ENCODE assay signal across 10 mouse cellular contexts in genomic region chr17:25433617-25434606, GRCm38 (mm10). TPM values are rescaled to one million over a fixed set of nuclear protein-coding genes. Genes with fewer than 3 reads are reported as not detected.
A peak's percentile ranks its signal among the peaks of the same experiment; 100 is the strongest.
DNase-seq lines count a peak whose midpoint lies in the region; ATAC-seq and TF ChIP-seq lines count a peak whose summit lies in the region.
"Had no signal": no experiment of that assay in that cellular context is flagged by ENCODE, and none has a peak within 500 bp of the region (broad histone marks: within the 10 kb centered on the region; RNA-seq: fewer than 3 reads in every experiment).

TSS of gene Cacna1h (minus strand) at chr17:25433783.

- H3K36me3 ChIP-seq in intestine, embryonic 15.5 days, result no peaks in the 10 kb centered on the region
- H3K36me3 ChIP-seq in limb, embryonic 14.5 days (ENCODE audit: control insufficient read depth, insufficient read depth, low read length), result no peaks in the 10 kb centered on the region
- no peaks in the 10 kb centered on the region for H3K36me3 ChIP-seq in neural tube, embryonic 12.5 days

- H3K9ac ChIP-seq in intestine, embryonic 15.5 days, result peak within 1 kb of the TSS; percentile 66
- peak within 1 kb of the TSS; percentile 76 for H3K9ac ChIP-seq in limb, embryonic 14.5 days (ENCODE audit: low read depth, low read length, severe bottlenecking)
- H3K9ac ChIP-seq in neural tube, embryonic 12.5 days, result peak within 1 kb of the TSS; percentile 90

- under 1% methylated on average over 101 of the region's 103 CpGs for WGBS in intestine, embryonic 15.5 days
- WGBS in limb, embryonic 14.5 days, result under 1% methylated on average over 44 of the region's 103 CpGs
- under 1% methylated on average over 98 of the region's 103 CpGs for WGBS in neural tube, embryonic 12.5 days

- H3K4me2 ChIP-seq in intestine, embryonic 15.5 days (replicated peaks), result peak within 1 kb of the TSS; percentile 94
- peak within 1 kb of the TSS; percentile 94 for H3K4me2 ChIP-seq in limb, embryonic 14.5 days (replicated peaks; ENCODE audit: low read depth, low read length, severe bottlenecking)
- peak within 1 kb of the TSS; percentile 91 for H3K4me2 ChIP-seq in neural tube, embryonic 12.5 days (replicated peaks)

- H3K27me3 ChIP-seq in intestine, embryonic 15.5 days (replicated peaks), result peaks cover 6% of the 10 kb centered on the region; the same call in 1 of the 2 replicates
- no peaks in the 10 kb centered on the region for H3K27me3 ChIP-seq in limb, embryonic 14.5 days (ENCODE audit: control insufficient read depth, insufficient read depth, low read length)
- H3K27me3 ChIP-seq in neural tube, embryonic 12.5 days (replicated peaks), result peaks cover 45% of the 10 kb centered on the region

- peak; percentile 90 for ATAC-seq in intestine, embryonic 15.5 days
- peak; percentile 89 for ATAC-seq in limb, embryonic 14.5 days (ENCODE audit: low FRiP score, low read depth)
- ATAC-seq in neural tube, embryonic 12.5 days (ENCODE audit: low FRiP score, low read depth), result peak; percentile 79

- 0 out of 2 replicates have a peak, but pooled peaks have one; percentile 22 for TF ChIP-seq POLR2A in limb, embryonic 14.5 days (IDR thresholded peaks at IDR 0.05; ENCODE audit: borderline replicate concordance, extremely low read depth, insufficient read depth, insufficient read length)

- peak within 1 kb of the TSS; percentile 67 for H3K4me3 ChIP-seq in intestine, embryonic 15.5 days (replicated peaks)
- H3K4me3 ChIP-seq in limb, embryonic 14.5 days (replicated peaks; ENCODE audit: low read length), result peak within 1 kb of the TSS; percentile 82
- peak within 1 kb of the TSS; percentile 86 for H3K4me3 ChIP-seq in neural tube, embryonic 12.5 days

- H3K4me1 ChIP-seq in intestine, embryonic 15.5 days (replicated peaks), result peaks cover 55% of the 10 kb centered on the region
- peaks cover 38% of the 10 kb centered on the region for H3K4me1 ChIP-seq in limb, embryonic 14.5 days (ENCODE audit: control insufficient read depth, insufficient read depth, low read length)
- H3K4me1 ChIP-seq in neural tube, embryonic 12.5 days, result peaks cover 43% of the 10 kb centered on the region

- no peaks in the 10 kb centered on the region for H3K9me3 ChIP-seq in intestine, embryonic 15.5 days
- no peaks in the 10 kb centered on the region for H3K9me3 ChIP-seq in limb, embryonic 14.5 days (ENCODE audit: control insufficient read depth, low read length)
- H3K9me3 ChIP-seq in neural tube, embryonic 12.5 days, result no peaks in the 10 kb centered on the region

- H3K27ac ChIP-seq in intestine, embryonic 15.5 days, result peak within 1 kb of the TSS; percentile 71
- peak within 1 kb of the TSS; percentile 87 for H3K27ac ChIP-seq in limb, embryonic 14.5 days (replicated peaks; ENCODE audit: low read depth, low read length)
- H3K27ac ChIP-seq in neural tube, embryonic 12.5 days, result peak within 1 kb of the TSS; percentile 34
- H3K27ac ChIP-seq: macrophage had no signal

- peak; percentile 74 to 78 for DNase-seq in cerebellum, postnatal 10 days
- no peak for DNase-seq in cerebellum, adult 18-20 months
- peak; percentile 76 to 87 for DNase-seq in adrenal gland, postnatal 36 days
- peak; percentile 60 for DNase-seq in frontal cortex, postnatal 14 days (ENCODE audit: low spot score in 2 of 2)
- DNase-seq in limb, embryonic 14.5 days (ENCODE audit: low spot score), result peak; percentile 85
- peak; percentile 81 for DNase-seq in testis, postnatal 14 days (ENCODE audit: low spot score)

RNA-seq across cellular contexts. Expression of gene Cacna1h, which starts in this region (rescaled TPM):
- 10 to 100 TPM; 58.7 to 97.3 TPM for total RNA-seq in adrenal gland, postnatal 36 days (2021)
- polyA plus RNA-seq in intestine, embryonic 15.5 days (2015; fragmentation: Nextera tagmentation; extraction: Ambion mirVana), result 4.3 and 4.6 TPM in 2 replicates
- polyA plus RNA-seq in limb, embryonic 14.5 days (2012; rRNA removed), result 58.0 and 73.0 TPM in 2 replicates
- polyA plus RNA-seq in limb, embryonic 14.5 days (2014; fragmentation: Nextera tagmentation; extraction: Ambion mirVana), result 6.9 TPM in 2 replicates
- polyA plus RNA-seq in neural tube, embryonic 12.5 days (2016; fragmentation: Nextera tagmentation; extraction: Ambion mirVana), result 13.0 and 15.2 TPM in 2 replicates
- polyA plus RNA-seq: C2C12, macrophage had no signal

Comparison
In these comparisons a context has a peak if more than half of its experiments do, and no peak if none do; other contexts are left out.
1. DNase-seq: peak in cerebellum, postnatal 10 days (2 of 2), adrenal gland, postnatal 36 days (2 of 2), frontal cortex, postnatal 14 days (2 of 2), limb, embryonic 14.5 days (single experiment) and testis, postnatal 14 days (single experiment); none in cerebellum, adult 18-20 months (0 of 2).
2. H3K27ac ChIP-seq: peak in every context shown above with its lines; median percentile 87 in limb, embryonic 14.5 days; 71 in intestine, embryonic 15.5 days; 34 in neural tube, embryonic 12.5 days.
3. Peak in every context shown above with its lines, with median percentiles within 50 percentile points of each other: ATAC-seq, H3K4me2 ChIP-seq, H3K4me3 ChIP-seq and H3K9ac ChIP-seq.